ENCODE assay signal across 8 mouse cellular contexts in genomic region chr5:65492716-65493531, GRCm38 (mm10). TPM values are rescaled to one million over a fixed set of nuclear protein-coding genes. Genes with fewer than 3 reads are reported as not detected.
DNase-seq lines count a peak whose midpoint lies in the region; ATAC-seq and TF ChIP-seq lines count a peak whose summit lies in the region.

TSS of gene Gm43552 (minus strand) at chr5:65492833.

- ATAC-seq in heart, embryonic 15.5 days (replicated peaks; ENCODE audit: insufficient number of reproducible peaks, insufficient read depth, low FRiP score, low read depth) = peak; percentile 95
- ATAC-seq in liver, embryonic 13.5 days (ENCODE audit: low read depth) = peak; percentile 94
- peak; percentile 96 for ATAC-seq in stomach, embryonic 14.5 days (ENCODE audit: insufficient number of reproducible peaks, insufficient read depth, low FRiP score, low read depth)

- peaks cover 0 to 26% of the 10 kb centered on the region in 2 experiments; a peak in 2 of 4 replicates for H3K4me1 ChIP-seq in CH12.LX (ENCODE audit: control insufficient read depth in 1 of 2, insufficient read depth in 2 of 2)
- H3K4me1 ChIP-seq in forebrain, embryonic 10.5 days = peaks cover 16% of the 10 kb centered on the region
- peaks cover 31% of the 10 kb centered on the region for H3K4me1 ChIP-seq in heart, embryonic 15.5 days (replicated peaks)
- peaks cover 24% of the 10 kb centered on the region for H3K4me1 ChIP-seq in liver, embryonic 13.5 days (replicated peaks)
- peaks cover 7% of the 10 kb centered on the region for H3K4me1 ChIP-seq in stomach, embryonic 14.5 days (ENCODE audit: control insufficient read depth, insufficient read depth, low read length)

- peak; percentile 60; the same call in 1 of the 2 replicates for TF ChIP-seq POLR2A in CH12.LX (IDR thresholded peaks at IDR 0.05; ENCODE audit: low read depth, low read length)

- H3K36me3 ChIP-seq in CH12.LX (replicated peaks in 1 of 2; ENCODE audit: control insufficient read depth in 1 of 2, insufficient read depth in 1 of 2, low read length in 1 of 2) = peaks cover 0 to 3% of the 10 kb centered on the region in 2 experiments
- no peaks in the 10 kb centered on the region for H3K36me3 ChIP-seq in forebrain, embryonic 10.5 days (replicated peaks)
- H3K36me3 ChIP-seq in heart, embryonic 15.5 days = no peaks in the 10 kb centered on the region
- no peaks in the 10 kb centered on the region for H3K36me3 ChIP-seq in liver, embryonic 13.5 days
- H3K36me3 ChIP-seq in stomach, embryonic 14.5 days (ENCODE audit: control insufficient read depth, insufficient read depth, low read length) = no peaks in the 10 kb centered on the region

- no peak; the same call in 1 of the 2 replicates for TF ChIP-seq RAD21 in CH12.LX (IDR thresholded peaks at IDR 0.05; ENCODE audit: low read depth, low read length)

- H3K9me3 ChIP-seq in CH12.LX (replicated peaks; ENCODE audit: low read length) = no peaks in the 10 kb centered on the region
- H3K9me3 ChIP-seq in forebrain, embryonic 10.5 days = no peaks in the 10 kb centered on the region
- no peaks in the 10 kb centered on the region for H3K9me3 ChIP-seq in heart, embryonic 15.5 days (replicated peaks)
- no peaks in the 10 kb centered on the region for H3K9me3 ChIP-seq in liver, embryonic 13.5 days (replicated peaks)
- H3K9me3 ChIP-seq in stomach, embryonic 14.5 days (ENCODE audit: control insufficient read depth, low read depth, low read length) = no peaks in the 10 kb centered on the region

- H3K79me2 ChIP-seq in CH12.LX (replicated peaks; ENCODE audit: control insufficient read depth, extremely low read depth, insufficient read depth, poor library complexity, severe bottlenecking) = no peaks in the 10 kb centered on the region

- dilution Hi-C loops in CH12.LX (cut with MboI; ENCODE audit: extremely low pct_ligation_motif_present, extremely low pct_unique_long_range_greater_than_20kb, low sequenced_read_pairs) = no loop called here

- no peak within 1 kb of the TSS for H3K27ac ChIP-seq in CH12.LX (ENCODE audit: insufficient read depth, low read depth)
- H3K27ac ChIP-seq in forebrain, embryonic 10.5 days = peak within 1 kb of the TSS; percentile 91
- peak within 1 kb of the TSS; percentile 99 for H3K27ac ChIP-seq in heart, embryonic 15.5 days
- peak within 1 kb of the TSS; percentile 89 for H3K27ac ChIP-seq in liver, embryonic 13.5 days
- peak within 1 kb of the TSS; percentile 95 for H3K27ac ChIP-seq in stomach, embryonic 14.5 days (ENCODE audit: low read length)

- WGBS in forebrain, embryonic 10.5 days = under 1% methylated on average over 68 of the region's 69 CpGs
- under 1% methylated on average over 68 of the region's 69 CpGs for WGBS in heart, embryonic 15.5 days
- under 1% methylated on average over 69 of the region's 69 CpGs for WGBS in liver, embryonic 13.5 days (ENCODE audit: insufficient replicate concordance)
- under 1% methylated on average over 67 of the region's 69 CpGs for WGBS in stomach, embryonic 14.5 days

- in situ Hi-C loops in CH12.LX (cut with MboI; ENCODE audit: low pct_ligation_motif_present, low pct_unique_long_range_greater_than_20kb, low sequenced_read_pairs) = no loop called here

- DNase-seq in CH12.LX (ENCODE audit: extremely low read depth) = peak; percentile 87
- peak; percentile 90 for DNase-seq in c-Kit-positive CD71-negative TER-119-negative erythroid progenitor cells, embryonic 14.5 days (ENCODE audit: low read depth)
- DNase-seq in forebrain, embryonic 10.5 days (ENCODE audit: extremely low spot score, low spot score) = peak; percentile 87
- DNase-seq in kidney, postnatal 14 days = peak; percentile 98
- DNase-seq in liver, embryonic 13.5 days = peak; percentile 88
- DNase-seq in natural killer cell, adult 2 months (ENCODE audit: low spot score in 2 of 2) = peak; percentile 96 to 98

- peaks cover 40% of the 10 kb centered on the region for H3K27me3 ChIP-seq in CH12.LX (replicated peaks)
- H3K27me3 ChIP-seq in forebrain, embryonic 10.5 days (ENCODE audit: poor library complexity, severe bottlenecking) = peaks cover 15% of the 10 kb centered on the region
- no peaks in the 10 kb centered on the region for H3K27me3 ChIP-seq in heart, embryonic 15.5 days
- H3K27me3 ChIP-seq in liver, embryonic 13.5 days = peaks cover 8% of the 10 kb centered on the region
- H3K27me3 ChIP-seq in stomach, embryonic 14.5 days (ENCODE audit: control insufficient read depth, insufficient read depth, low read length) = no peaks in the 10 kb centered on the region

- H3K4me3 ChIP-seq in CH12.LX (replicated peaks in 1 of 3; ENCODE audit: low read depth in 2 of 3, low read length in 2 of 3, poor library complexity in 1 of 3) = peak within 1 kb of the TSS; percentile 53 to 88 (median 76)
- H3K4me3 ChIP-seq in forebrain, embryonic 10.5 days = peak within 1 kb of the TSS; percentile 80
- peak within 1 kb of the TSS; percentile 97 for H3K4me3 ChIP-seq in heart, embryonic 15.5 days
- peak within 1 kb of the TSS; percentile 87 for H3K4me3 ChIP-seq in liver, embryonic 13.5 days (replicated peaks)
- H3K4me3 ChIP-seq in stomach, embryonic 14.5 days (ENCODE audit: low read depth, low read length) = peak within 1 kb of the TSS; percentile 89

- no peak for TF ChIP-seq EP300 in CH12.LX (IDR thresholded peaks at IDR 0.05; ENCODE audit: low read length)

- no peak for TF ChIP-seq CTCF in CH12.LX (conservative IDR thresholded peaks at IDR 0.05 in 1 of 2, IDR thresholded peaks at IDR 0.05 in 1 of 2; ENCODE audit: low read depth in 2 of 2, low read length in 2 of 2)

- H3K9ac ChIP-seq in CH12.LX (ENCODE audit: insufficient read depth, low read depth) = peak within 1 kb of the TSS; percentile 73
- peak within 1 kb of the TSS; percentile 95 for H3K9ac ChIP-seq in heart, embryonic 15.5 days
- peak within 1 kb of the TSS; percentile 87 for H3K9ac ChIP-seq in liver, embryonic 13.5 days
- peak within 1 kb of the TSS; percentile 90 for H3K9ac ChIP-seq in stomach, embryonic 14.5 days (replicated peaks; ENCODE audit: low read depth, low read length)

- H3K4me2 ChIP-seq in CH12.LX (ENCODE audit: insufficient read depth, low read depth, poor library complexity, severe bottlenecking) = peak within 1 kb of the TSS; percentile 95
- H3K4me2 ChIP-seq in heart, embryonic 15.5 days = peak within 1 kb of the TSS; percentile 84
- H3K4me2 ChIP-seq in liver, embryonic 13.5 days = peak within 1 kb of the TSS; percentile 93
- H3K4me2 ChIP-seq in stomach, embryonic 14.5 days (replicated peaks; ENCODE audit: low read depth, low read length) = peak within 1 kb of the TSS; percentile 63

TF ChIP-seq in CH12.LX, 34 proteins besides CTCF, POLR2A, EP300 and RAD21 (continues in another document):
- TF ChIP-seq MAFK (IDR thresholded peaks at IDR 0.05; ENCODE audit: insufficient replicate concordance, low read length) (no peak), KAT2A (IDR thresholded peaks at IDR 0.05; ENCODE audit: insufficient replicate concordance, low read length) (no peak), IRF4 (IDR thresholded peaks at IDR 0.05; ENCODE audit: low read depth, low read length) (0 out of 2 replicates have a peak, but pooled peaks have one; percentile 34), PAX5 (IDR thresholded peaks at IDR 0.05; ENCODE audit: low read length) (no peak), HCFC1 (IDR thresholded peaks at IDR 0.05; ENCODE audit: low read depth, low read length) (peak; percentile 62), TBP (conservative IDR thresholded peaks at IDR 0.05; ENCODE audit: low read depth, low read length) (no peak), NELFE (IDR thresholded peaks at IDR 0.05; ENCODE audit: low read depth, low read length) (peak; percentile 20; the same call in 1 of the 2 replicates), MXI1 (IDR thresholded peaks at IDR 0.05; ENCODE audit: low read depth, low read length) (peak; percentile 68), SMC3 (IDR thresholded peaks at IDR 0.05; ENCODE audit: low read depth, low read length) (no peak), BHLHE40 (IDR thresholded peaks at IDR 0.05; ENCODE audit: low read depth, low read length) (peak; percentile 93), CHD1 (IDR thresholded peaks at IDR 0.05; ENCODE audit: low read depth, low read length) (no peak), ETS1 (conservative IDR thresholded peaks at IDR 0.05; ENCODE audit: low read depth, low read length) (peak; percentile 66), USF2 (conservative IDR thresholded peaks at IDR 0.05; ENCODE audit: low read depth, low read length) (no peak), MAZ (IDR thresholded peaks at IDR 0.05; ENCODE audit: low read depth, low read length) (no peak), ELF1 (IDR thresholded peaks at IDR 0.05; ENCODE audit: low read depth, low read length) (peak; percentile 72; the same call in 1 of the 2 replicates), E2F4 (IDR thresholded peaks at IDR 0.05; ENCODE audit: insufficient replicate concordance, low read depth, low read length) (no peak), CHD2 (IDR thresholded peaks at IDR 0.05; ENCODE audit: low read length) (0 out of 2 replicates have a peak, but pooled peaks have one; percentile 24), NRF1 (IDR thresholded peaks at IDR 0.05; ENCODE audit: low read depth, low read length) (peak; percentile 89), ZC3H11A (IDR thresholded peaks at IDR 0.05; ENCODE audit: low read depth, low read length) (no peak), JUN (IDR thresholded peaks at IDR 0.05; ENCODE audit: insufficient read depth, low read depth, low read length) (no peak), RCOR1 (conservative IDR thresholded peaks at IDR 0.05; ENCODE audit: low read depth, low read length) (no peak), ZNF384 (IDR thresholded peaks at IDR 0.05; ENCODE audit: low read depth, low read length) (no peak), MEF2A (IDR thresholded peaks at IDR 0.05; ENCODE audit: borderline replicate concordance, low read depth, low read length) (peak; percentile 9; the same call in 1 of the 2 replicates), UBTF (IDR thresholded peaks at IDR 0.05; ENCODE audit: low read depth, low read length) (peak; percentile 49), SIN3A (IDR thresholded peaks at IDR 0.05; ENCODE audit: low read length) (no peak; the same call in 1 of the 2 replicates), ZMIZ1 (IDR thresholded peaks at IDR 0.05; ENCODE audit: low read depth, low read length) (no peak), MAX (IDR thresholded peaks at IDR 0.05; ENCODE audit: low read length) (peak; percentile 44; the same call in 1 of the 2 replicates)

RNA-seq across cellular contexts. Expression of gene Gm43552, which starts in this region (rescaled TPM):
- total RNA-seq in CH12.LX (2012; rRNA removed) (not detected in 2 replicates), CH12.LX (2014; rRNA removed) (not detected in 2 replicates)
- 1.5 and 2.1 TPM in 2 replicates for polyA plus RNA-seq in CH12.LX (2012; ENCODE audit: insufficient read length, low read depth)
- not detected in 2 replicates for polyA plus RNA-seq in forebrain, embryonic 10.5 days (2016; fragmentation: Nextera tagmentation; extraction: Ambion mirVana)
- 0.92 and 1.1 TPM in 2 replicates for polyA plus RNA-seq in heart, embryonic 15.5 days (2015; fragmentation: Nextera tagmentation; extraction: Ambion mirVana)
- polyA plus RNA-seq in liver, embryonic 13.5 days (2015; fragmentation: Nextera tagmentation; extraction: Ambion mirVana) = 1.0 TPM in 1 of 2 replicates, not detected in the other
- not detected in 2 replicates for polyA plus RNA-seq in stomach, embryonic 14.5 days (2014; fragmentation: Nextera tagmentation; extraction: Ambion mirVana)

Comparison
In these comparisons a context has a peak if more than half of its experiments do, and no peak if none do; other contexts are left out.
1. Peak in DNase-seq, H3K4me3 ChIP-seq and H3K27ac ChIP-seq in forebrain, embryonic 10.5 days; RNA of the gene not detected or under 1 TPM.
2. Peak in ATAC-seq, H3K4me3 ChIP-seq, H3K27ac ChIP-seq, H3K9ac ChIP-seq and H3K4me2 ChIP-seq in stomach, embryonic 14.5 days; RNA of the gene not detected or under 1 TPM.